Mouse (Mus musculus) layer of hippocampus, postnatal 25 days (tissue): ENCODE data around the gene Mx1. TPM values are rescaled to one million over a fixed set of nuclear protein-coding genes. Genes with fewer than 3 reads are reported as not detected.

Experiments used
- DNase-seq, 2 experiments: peaks; one replicate each; pipeline ENCODE4 v3.0.0; 2022; ENCODE audit warnings: mixed read lengths in 2 of 2, low spot score in 1 of 2; ENCODE audit errors: extremely low spot score in 1 of 2
- total RNA-seq, 2 experiments: library from RNA; stranded (reverse); gene quantifications; 2 replicates each; pipeline ENCODE4 v1.2.3; 2021

Gene Mx1
- total RNA-seq, 2 experiments from 2014 or later: 0.89 to 1.2 TPM

DNA sequence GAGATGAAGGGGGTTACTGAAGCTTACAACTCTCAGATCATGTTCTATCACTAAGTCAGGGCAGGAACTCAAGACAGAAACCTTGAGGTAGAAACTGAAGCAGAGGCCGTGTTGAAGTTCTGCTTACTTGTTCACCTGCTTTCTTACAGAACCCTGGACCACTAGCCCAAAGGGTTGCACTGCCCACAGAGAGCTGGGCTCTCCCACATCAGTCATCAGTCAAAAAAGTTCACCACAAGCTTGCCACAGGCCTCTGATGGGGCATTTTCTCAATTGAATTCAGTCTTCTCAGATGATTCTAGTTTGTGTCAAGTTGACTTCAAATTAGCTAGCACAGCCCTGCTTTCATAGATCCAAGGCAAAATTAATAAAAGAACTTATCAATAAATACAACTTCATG lies 2.9 kb downstream of the Mx1 start:
- no peak for DNase-seq

DNA sequence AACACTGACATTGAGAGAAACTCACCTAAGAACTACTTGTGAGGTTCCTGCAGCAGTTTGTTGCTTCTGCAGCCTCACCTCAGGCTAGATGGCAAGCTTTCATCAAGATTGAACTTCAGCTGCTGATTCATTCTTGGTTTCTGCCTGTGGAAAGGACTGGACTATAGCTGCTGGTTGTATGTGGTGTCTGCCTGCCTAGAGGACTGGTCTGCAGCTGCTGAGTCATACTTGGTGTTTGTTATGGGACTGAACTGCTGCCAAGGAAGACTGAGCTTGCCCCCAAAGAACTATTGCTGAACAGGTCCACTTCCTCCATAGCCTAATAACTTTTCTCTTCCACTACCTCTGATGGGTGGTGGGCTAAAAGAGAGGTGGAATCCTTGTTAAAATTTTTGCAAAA lies 15.3 kb downstream of the Mx1 start:
- DNase-seq: no peak

DNA sequence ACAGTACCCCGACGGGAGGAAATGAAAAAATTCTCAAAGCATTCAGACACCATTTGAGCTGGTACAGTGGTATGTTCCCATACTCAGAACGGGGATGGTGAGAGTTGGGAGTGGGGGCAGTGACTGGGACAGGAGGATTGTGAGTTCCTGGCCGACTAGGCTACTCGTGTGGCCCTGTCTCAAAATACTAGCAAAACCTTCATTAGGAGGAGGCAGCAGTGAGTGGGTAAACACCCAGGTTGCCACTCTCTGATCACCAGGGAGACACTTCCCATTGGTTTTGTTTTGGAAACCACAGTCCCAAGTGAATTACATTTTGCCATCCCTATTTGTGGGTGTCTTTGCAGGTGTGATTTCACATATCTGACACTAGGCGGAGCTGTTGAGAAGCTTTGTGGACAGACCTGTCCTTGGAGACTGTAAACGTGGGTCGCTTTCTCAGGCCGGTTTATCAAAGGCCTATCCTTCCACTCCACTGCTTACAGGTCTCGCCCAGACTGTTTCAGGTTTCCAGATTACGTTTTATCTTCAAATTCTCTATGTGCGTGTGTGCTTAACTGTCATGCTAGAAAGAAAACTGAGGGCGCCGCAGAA lies 18.9 kb downstream of the Mx1 start:
- DNase-seq: no peak

DNA sequence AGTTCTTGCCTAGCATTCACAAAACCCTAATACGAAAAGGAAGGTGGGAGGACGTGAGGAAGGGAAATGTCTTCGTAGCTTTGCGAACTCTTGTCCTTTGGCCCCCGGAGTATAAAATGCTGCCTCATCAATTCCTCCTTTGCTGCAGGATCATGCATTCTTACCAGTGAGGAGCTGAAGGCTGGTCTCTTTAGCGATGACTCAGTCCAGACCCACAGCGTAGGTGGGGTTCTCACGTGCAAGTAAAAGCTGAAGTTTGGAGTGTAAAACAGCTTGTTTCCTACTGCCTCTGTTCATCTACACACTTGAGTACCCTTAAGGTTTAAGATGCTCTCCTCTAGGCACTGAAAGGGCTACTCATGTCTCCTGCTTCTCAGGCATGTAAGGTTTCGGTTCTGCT lies 20.7 kb downstream of the Mx1 start:
- DNase-seq: no peak

DNA sequence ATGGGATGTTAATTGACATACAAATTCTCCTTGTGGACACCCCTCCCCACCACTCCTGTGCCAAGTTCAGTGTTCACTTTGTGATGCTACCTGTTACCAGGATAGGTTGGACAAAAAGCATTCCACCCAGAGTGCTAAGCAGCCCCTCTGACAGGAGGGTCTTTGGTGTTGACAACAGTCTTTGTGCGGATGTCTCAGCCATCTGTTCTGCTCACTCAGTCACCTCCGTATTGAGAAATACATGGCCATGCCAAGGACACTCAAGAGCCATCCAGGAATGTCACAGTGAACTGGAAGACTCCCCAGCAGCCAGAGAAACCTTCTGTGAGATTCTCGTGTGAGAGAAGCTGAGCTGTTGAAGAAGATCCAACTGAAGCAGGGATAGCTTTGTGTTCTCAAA lies 24.5 kb downstream of the Mx1 start:
- no peak for DNase-seq

DNA sequence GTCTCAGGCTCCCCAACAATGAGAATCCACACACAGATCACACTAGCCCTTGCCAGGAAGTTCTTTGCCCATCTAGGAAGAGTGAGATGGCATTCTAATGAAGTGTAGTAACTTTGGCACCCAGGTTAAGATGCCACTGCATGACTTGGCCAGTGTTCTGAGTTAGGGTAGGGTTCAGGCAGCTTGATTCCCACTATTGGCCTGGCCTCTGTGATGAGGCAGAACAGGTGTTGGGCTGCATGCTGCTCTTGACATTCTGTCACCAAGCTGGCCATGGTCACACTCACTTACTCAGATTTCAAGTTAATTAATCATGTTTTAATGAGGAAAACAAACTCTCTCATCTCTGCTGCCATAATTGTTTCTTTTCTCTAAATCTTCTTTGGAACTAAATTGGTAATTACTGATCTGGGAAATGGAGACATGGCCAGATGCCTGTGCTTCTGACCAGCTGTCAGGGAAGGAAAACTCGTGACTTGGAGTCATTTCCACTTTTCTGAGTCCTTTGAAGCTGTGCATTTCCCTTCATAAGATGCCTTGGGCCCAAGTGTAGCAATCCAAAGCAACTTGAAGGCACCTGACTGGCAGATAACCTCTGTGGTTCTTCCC lies 25.2 kb downstream of the Mx1 start:
- no peak for DNase-seq

DNA sequence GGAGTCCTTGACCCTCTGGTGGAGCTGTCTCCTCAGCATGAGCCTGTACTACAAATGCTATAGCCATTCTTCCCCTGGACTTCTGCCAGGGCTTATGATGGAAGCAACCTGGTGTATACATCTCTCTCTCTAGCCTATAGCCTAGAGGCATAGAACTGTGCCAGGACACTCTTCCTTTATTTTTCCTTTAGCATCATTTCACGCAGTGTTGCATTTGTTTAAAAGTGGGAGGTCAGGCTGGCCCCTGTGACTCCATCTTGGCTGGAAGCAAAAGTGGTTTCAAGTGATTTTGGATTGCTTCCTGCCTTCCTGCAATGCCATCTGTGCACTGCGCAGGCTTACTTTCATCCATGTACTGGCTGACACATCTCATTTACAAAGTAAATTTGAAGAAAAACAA lies 28.5 kb downstream of the Mx1 start:
- no peak for DNase-seq

DNA sequence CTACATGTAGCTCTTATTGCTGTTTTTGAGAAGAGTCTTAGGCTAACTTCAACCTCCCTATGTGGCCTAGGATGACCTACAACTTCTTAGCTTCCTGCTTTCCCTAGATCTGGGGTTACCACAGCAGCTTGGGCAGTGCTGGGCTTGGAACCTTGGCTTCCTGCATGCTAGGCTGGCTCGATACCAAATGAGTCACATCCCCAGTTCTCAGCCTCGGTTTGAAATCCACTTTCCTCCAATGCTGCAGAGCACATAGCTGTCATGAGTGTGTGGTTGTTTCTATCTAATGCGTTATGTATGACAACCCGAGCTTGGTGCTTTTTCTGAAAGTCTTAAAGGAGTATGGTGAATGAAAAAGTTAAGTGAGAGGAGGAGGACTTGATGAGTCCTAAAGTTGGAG lies 31.4 kb downstream of the Mx1 start:
- no peak for DNase-seq

DNA sequence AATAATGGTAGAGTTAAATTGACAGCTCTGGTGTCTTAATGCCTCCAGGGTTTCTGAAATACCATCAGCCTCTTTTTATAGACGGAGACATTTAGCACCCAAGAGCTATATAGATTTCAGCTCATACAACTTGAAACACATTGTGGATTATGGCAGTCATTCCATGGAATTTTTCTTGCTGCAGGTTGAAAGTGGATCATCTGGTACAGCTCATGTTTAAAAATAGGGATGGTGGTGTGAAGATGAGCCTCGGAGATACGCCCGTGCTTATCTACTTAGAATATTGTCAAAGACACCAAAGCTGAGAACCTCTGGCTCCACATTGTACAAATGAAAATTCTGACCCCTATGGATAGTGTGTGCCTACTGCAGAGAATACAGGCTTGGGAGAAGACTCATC lies 32.6 kb downstream of the Mx1 start:
- no peak for DNase-seq

DNA sequence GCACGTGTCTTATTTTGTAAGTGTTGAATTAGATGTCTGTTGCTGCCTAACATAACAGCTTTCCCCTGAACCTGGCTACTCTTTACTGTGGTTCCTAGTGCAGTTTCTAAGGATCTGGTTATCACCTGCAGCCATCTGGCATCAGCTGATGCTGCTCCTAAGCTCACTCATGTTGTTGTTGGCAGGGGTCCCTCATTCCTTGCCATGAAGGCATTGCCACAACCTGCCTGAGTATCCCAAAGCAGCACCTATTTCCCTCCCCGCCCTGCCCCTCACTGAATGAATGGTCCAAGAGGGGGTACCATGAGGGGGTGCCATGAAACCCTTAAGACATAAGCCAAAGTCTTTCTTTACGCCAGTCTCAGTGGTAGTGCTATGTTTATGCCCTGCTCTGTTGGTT lies 34.7 kb downstream of the Mx1 start:
- no peak for DNase-seq

DNA sequence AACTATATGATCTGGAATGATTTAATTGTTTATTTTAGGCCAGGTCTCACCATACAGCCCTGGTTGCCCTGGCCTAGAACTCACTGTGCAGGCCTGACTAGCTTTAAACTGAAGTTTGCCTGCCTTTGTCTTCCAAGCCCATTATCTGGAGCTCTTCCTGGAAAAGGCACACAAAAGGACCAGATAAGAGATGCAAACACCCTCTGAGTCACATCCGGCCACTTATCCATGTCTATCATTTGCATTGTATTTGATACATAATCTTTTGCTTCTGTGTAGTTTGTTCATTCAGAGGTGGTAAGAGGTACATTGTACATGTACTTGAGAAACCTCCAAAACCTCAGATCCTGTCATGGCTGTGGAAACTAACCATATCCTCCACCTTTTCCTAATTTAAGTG lies 39.1 kb downstream of the Mx1 start:
- no peak for DNase-seq

DNA sequence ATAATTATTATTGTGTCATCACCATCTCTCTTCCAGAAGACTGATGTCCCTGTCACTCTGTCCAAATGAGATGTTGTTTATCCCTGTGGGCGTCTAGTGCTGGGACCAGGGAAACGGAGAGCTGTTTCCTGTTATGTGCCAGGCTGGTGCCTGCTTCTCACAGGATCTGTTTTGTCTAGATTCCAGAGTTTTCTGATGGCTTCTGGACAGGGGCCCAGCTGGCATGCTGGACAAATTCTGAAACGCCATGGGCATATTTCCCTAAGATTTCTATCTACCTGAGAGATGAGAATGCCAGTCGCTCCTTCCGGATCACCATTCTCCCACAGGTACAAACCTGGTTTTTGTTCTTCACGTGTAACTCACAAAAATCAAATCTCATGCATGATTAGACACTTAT lies 41.0 kb downstream of the Mx1 start:
- DNase-seq: no peak

DNA sequence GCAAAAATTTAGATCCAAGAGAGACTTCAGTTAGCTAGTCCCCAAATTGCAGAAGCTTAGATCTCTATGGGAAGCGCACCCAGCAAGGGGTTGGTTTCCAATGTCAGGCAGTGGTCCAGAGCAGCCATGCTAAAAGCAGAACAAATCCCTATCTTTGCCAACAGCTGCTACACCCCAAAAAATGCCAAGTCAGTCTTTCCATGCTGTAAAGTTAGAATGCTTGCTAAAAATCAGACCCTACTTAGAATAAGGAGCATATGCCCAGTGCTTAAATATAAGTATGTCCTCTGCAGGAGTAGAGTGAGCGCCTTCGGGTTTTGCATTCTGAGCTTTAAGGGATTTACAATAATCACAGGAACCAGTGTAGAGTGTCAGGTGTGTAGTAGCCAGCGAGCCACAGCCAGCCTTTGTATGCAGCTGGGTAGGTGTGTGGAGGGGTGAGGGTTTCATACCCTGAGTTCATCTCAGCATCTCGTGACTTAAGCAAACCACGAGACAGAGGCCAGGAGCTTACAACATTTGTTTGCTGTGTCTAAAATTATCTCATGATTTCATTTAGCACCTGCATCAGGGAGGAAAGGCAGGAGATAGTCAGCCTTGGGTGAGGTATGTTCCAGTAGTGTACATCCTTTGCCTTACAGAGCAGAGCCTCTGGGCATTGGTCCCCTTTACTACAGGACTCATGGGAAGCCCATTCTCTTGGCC lies 43.8 kb downstream of the Mx1 start:
- DNase-seq: no peak

DNA sequence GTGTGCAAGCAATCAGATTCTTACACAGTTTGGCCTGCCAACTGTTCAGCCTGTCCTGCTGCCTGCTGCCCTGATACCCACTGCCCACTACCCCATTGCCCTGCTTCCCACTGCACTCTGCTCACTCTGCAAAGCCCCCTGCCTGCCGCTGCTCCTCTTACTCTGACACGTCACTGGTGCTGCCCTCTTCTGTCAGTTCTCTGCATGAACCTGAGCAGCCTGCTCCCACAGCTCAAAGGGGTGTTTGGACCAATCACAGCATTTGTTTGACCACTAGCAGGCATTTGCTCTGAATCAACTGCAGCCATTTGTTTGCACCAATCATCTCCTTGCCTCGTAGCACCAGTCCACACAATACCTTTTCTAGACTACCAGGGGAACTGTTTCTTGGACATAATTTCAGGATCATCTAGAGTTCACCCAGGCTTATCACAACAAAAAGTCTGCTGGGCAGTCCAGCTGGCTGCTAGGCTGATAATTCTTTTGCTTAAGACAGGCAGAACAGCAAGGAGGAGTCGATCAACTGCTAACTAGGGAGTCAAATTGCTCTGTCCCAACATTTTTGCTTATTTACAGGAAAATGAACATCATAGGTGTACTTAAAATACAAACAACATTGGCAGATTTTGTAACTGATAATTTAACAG lies 44.7 kb downstream of the Mx1 start:
- peak in 1 of 2 experiments; percentile 36 for DNase-seq

DNA sequence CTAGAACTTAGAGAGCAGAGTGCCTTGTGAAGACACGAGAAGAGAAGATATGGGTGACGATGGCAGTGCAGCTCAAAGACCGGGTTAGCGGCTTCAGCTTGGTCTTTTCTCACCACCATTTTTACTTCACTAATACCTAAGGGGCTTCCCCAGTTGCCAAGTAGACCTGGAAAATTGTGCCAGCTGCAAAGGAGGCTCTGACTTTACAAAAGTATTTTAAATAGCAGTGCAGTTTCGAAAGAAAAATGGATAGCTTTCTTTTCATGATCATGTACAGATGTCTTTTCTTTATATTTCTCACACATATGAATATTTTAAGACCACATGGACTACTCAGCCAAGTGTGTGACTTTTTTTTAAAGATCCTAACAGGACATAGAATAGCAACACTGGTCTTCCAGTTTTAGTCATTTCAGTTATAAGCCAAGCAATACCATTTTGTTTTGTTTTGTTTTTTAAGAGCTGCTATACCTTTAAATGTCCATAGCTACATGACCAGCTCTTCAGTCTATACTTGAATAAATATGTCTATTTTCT lies 57.2 kb downstream of the Mx1 start:
- no peak for DNase-seq

DNA sequence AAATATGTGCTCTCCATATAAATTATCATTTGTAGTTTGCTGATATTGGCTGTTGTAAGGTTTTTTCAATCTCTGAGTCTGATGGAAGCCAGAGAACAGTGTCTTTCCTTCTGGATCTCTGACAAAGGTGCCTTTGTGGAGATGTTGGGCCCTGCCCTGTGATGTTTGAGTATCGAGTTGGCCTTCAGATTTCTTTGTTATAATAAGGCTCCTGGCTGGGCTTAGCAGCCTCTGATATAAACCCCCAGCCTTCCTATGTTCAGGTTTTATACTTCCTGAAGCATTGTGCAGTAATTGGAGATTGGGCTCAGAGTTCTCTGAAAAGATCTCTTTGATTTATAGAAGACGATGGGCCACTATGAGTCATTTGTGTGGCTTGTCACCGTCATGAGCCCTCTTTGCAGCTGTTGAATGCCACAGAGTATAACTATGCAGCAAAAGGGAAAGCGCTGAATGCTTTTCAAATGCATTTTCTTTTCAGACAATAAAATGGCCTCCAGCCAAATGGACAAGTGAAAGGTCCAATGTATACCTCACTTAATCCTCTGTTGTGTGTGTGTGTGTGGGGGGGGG lies 60.4 kb downstream of the Mx1 start:
- no peak for DNase-seq

DNA sequence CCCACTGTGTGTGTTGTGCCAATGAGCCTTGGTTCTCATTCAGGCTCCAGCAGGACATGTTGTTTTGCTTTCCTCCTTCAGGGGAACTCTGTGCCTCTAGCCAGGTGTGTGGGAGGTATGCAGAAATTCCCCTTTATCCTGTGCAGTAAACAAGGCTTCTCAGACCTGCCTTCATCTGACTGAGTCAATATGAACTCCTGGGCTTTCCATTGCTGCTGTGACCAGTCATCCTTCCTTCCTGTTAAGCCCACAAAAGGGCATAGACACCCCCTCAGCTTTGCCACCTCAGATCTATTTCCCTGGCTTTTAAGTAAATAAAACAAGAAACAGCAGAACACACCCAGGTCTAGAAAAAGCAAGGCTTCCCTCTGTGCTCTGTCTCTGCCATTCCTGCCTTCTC lies 61.0 kb downstream of the Mx1 start:
- no peak for DNase-seq

DNA sequence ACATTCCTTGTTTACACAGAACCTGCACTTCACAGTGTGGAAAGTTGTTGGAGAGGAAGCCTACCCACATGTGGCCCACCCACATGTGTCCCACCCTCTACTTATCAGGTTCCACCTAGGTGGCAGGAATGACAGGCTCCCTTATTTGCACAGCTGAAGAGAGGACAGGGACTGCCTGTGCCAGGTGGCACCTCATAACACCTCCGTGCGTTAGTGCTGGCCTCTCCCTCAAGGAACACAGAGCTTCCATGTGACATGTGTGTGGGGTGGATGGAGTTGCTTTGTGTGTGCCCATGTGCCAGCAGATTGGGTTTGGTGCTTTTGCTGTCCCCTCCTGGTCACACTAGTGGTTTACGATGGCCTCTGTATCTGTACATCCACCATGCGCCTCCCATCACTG lies 62.7 kb downstream of the Mx1 start:
- DNase-seq: no peak

DNA sequence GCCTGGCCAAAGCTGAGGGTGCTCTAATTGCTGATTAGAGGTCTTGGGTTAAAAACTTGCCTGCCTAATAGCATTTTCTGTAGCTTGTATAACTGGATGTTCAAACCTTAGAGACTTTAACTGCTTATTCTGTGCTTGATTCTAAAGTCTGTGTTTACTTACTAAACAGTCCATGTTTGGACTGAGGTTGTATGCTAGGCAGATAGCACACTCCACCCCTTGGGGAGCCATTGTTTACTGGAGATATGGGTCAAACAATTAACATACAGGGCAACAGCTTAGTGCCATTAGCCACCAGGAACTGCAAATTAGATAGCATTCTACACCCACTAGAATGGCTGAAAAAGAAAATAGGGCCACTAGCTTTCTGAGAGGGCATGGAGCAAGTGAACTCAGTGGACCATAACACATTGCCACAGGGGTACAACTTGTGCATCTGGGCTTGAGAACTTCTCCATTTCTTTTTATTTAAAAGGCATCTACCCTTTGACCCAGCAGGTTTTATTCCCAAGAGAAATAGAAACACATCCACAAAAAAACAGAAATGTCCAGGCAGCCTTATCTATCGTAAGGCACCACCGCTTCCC lies 64.7 kb downstream of the Mx1 start:
- DNase-seq: no peak
